Mouse (Mus musculus): ENCODE measurements at regions not wholly inside any gene's neighbourhood (a gene's known extent, or its start where the extent isn't known, plus 50 kb on each side); places are given as distances from the start of the nearest gene placed in this dataset.

- no peak for DNase-seq
Observed at GRCm38 (mm10) chr1:35971435-35972189, 96.6 kb upstream of the Hs6st1 start.

- DNase-seq = no peak
Observed at GRCm38 (mm10) chr1:35972190-35972584, 96.0 kb upstream of the Hs6st1 start.

- DNase-seq = peak; percentile 23
Observed at GRCm38 (mm10) chr1:35973386-35973785, 94.8 kb upstream of the Hs6st1 start.

GRCm38 (mm10) chr1:35975611-35976208, 92.5 kb upstream of the Hs6st1 start:
- no peak for DNase-seq

- no peak for DNase-seq
Observed at GRCm38 (mm10) chr1:35976528-35976927, 91.7 kb upstream of the Hs6st1 start.

GRCm38 (mm10) chr1:35978116-35978515, 90.1 kb upstream of the Hs6st1 start:
- no peak for DNase-seq

- no peak for DNase-seq
Observed at GRCm38 (mm10) chr1:35978766-35979165, 89.4 kb upstream of the Hs6st1 start.

GRCm38 (mm10) chr1:35981226-35981625, 87.0 kb upstream of the Hs6st1 start:
- no peak for DNase-seq

- no peak for DNase-seq
Observed at GRCm38 (mm10) chr1:35983361-35983760, 84.8 kb upstream of the Hs6st1 start.

- no peak for DNase-seq
Observed at GRCm38 (mm10) chr1:35985318-35985717, 82.9 kb upstream of the Hs6st1 start.

GRCm38 (mm10) chr1:35986666-35987065, 81.5 kb upstream of the Hs6st1 start:
- DNase-seq = no peak

GRCm38 (mm10) chr1:35992227-35992909, 75.8 kb upstream of the Hs6st1 start:
- no peak for DNase-seq

- DNase-seq = no peak
Observed at GRCm38 (mm10) chr1:35992937-35993336, 75.3 kb upstream of the Hs6st1 start.

GRCm38 (mm10) chr1:35995691-35996090, 72.5 kb upstream of the Hs6st1 start:
- no peak for DNase-seq

- no peak for DNase-seq
Observed at GRCm38 (mm10) chr1:36001319-36001718, 66.9 kb upstream of the Hs6st1 start.

- DNase-seq = no peak
Observed at GRCm38 (mm10) chr1:36001821-36002220, 66.4 kb upstream of the Hs6st1 start.

GRCm38 (mm10) chr1:36003592-36003991, 64.6 kb upstream of the Hs6st1 start:
- DNase-seq = no peak

- DNase-seq = no peak
Observed at GRCm38 (mm10) chr1:36008598-36008997, 59.6 kb upstream of the Hs6st1 start.

GRCm38 (mm10) chr1:36009010-36009619, 59.1 kb upstream of the Hs6st1 start:
- DNase-seq = peak; percentile 24

GRCm38 (mm10) chr1:36010151-36010550, 58.0 kb upstream of the Hs6st1 start:
- DNase-seq = no peak

- no peak for DNase-seq
Observed at GRCm38 (mm10) chr1:36010834-36011233, 57.4 kb upstream of the Hs6st1 start.

GRCm38 (mm10) chr1:36012081-36012765, 56.0 kb upstream of the Hs6st1 start:
- DNase-seq = no peak

Measured in gastrocnemius, postnatal 10 days (tissue).